Mouse (Mus musculus): ENCODE data around the gene Rplp0. TPM values are rescaled to one million over a fixed set of nuclear protein-coding genes. Genes with fewer than 3 reads are reported as not detected.

Rplp0 gene
- polyA plus RNA-seq, 1 experiment from 2014 or later, result 1,615 TPM

DNA sequence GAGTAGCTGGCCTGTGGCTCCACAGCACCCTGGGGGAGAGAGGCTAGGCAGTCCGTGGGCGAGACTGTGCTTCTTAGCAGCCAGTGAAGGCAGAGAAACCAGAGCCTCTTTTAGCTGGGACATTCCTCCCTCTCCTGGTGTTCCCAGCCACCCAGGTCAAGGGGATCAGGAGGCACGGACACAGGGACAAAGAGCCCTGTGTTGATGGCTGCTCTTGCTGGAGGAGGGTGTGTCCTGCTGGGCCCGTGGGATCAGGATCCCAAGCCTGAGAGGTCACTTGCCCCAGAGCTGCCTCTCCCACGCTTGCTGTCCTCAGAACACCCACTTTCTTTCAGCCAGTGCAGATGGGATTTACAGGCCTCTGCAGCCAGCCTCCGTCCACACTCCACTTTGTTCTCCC, 12.3 kb upstream of the Rplp0 start:
- Histone ChIP-seq H3K4me1 (ENCODE audit: control insufficient read depth, insufficient read depth, low read length) (peaks cover 26% of the 10 kb centered on the region), H3K36me3 (ENCODE audit: control insufficient read depth, insufficient read depth, low read length) (peaks cover 39% of the 10 kb centered on the region), H3K9me3 (ENCODE audit: control insufficient read depth, low read length) (no peaks in the 10 kb centered on the region), H3K27me3 (replicated peaks; ENCODE audit: control insufficient read depth, insufficient read depth, low read length) (no peaks in the 10 kb centered on the region), H3K4me3 (ENCODE audit: low read length) (no peak overlapping the region), H3K27ac (ENCODE audit: low read length) (no peak overlapping the region), H3K9ac (ENCODE audit: low read depth, low read length) (no peak overlapping the region), H3K4me2 (ENCODE audit: low read depth, low read length) (no peak overlapping the region)
- no peak for ATAC-seq
- WGBS, result 53% methylated on average over 6 of the region's 6 CpGs

DNA sequence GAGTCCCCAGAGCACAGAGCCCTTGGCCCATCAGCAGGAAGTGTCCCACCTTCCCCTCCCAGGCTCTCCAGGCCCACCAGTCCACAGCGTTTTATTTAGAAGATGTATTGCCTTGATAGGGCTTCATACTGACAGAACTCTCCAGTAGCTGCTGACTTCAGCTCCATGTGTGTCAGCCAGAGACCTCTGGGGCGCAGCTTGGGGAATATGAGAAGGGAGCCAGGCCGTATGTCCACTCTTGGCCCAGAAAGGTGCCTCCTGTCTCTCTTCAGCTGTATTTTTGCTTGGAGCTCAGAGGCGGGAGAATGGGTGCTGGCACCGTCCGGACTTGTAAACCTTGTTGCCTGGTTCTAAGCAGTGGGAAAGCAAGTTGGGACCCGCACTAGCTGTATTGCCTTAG, 11.8 kb upstream of the Rplp0 start:
- H3K27ac ChIP-seq (ENCODE audit: low read length), result no peak overlapping the region; the same call in 1 of the 2 replicates

DNA sequence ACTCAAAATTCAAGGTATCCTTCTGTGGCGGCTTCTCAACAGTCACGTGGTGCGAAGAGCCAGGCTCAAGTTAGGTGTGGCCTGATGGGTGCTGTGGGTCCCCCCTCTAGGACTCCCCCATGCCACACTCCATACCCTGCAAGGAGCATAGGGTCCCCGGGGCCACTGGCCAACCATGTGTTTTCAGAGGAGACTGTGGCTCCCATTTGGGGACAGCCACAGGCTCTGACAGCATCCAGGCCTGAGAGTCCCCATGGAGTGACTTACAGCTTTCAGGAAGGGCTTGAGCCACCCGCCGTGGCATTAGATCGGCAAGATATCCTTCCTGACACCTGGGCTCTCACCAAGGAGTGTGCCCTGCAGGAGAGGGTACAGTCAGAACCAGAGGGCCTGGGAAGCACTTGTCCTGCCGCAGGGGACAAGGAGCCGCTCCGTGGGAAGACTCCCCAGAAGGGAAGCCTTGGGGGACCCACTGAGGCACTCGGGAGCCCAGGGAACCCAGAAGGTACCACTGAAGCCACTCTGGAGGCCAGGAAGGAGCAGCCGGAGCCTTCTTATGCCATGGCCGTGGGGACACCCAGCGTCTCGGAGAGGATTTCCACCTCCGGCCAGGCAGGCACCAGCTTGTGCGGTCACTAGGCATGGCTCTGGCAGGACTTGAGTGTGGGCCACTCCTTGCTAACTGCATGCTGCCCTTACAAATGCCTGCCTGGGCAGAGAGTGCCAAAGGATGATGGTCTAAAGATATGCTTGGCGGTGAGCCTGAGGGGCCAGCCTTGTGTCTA, 10.6 kb upstream of the Rplp0 start:
- Histone ChIP-seq H3K4me2 (ENCODE audit: low read depth, low read length) (no peak overlapping the region), H3K27me3 (replicated peaks; ENCODE audit: control insufficient read depth, insufficient read depth, low read length) (no peaks in the 10 kb centered on the region), H3K9me3 (ENCODE audit: control insufficient read depth, low read length) (no peaks in the 10 kb centered on the region), H3K4me1 (ENCODE audit: control insufficient read depth, insufficient read depth, low read length) (peaks cover 11% of the 10 kb centered on the region), H3K27ac (ENCODE audit: low read length) (no peak overlapping the region), H3K4me3 (ENCODE audit: low read length) (no peak overlapping the region), H3K36me3 (ENCODE audit: control insufficient read depth, insufficient read depth, low read length) (peaks cover 53% of the 10 kb centered on the region), H3K9ac (ENCODE audit: low read depth, low read length) (no peak overlapping the region)
- 93% methylated on average over 18 of the region's 18 CpGs for WGBS
- no peak for ATAC-seq

More for the DNA sequence above, 11.8 kb upstream of the Rplp0 start:
- no peak overlapping the region for H3K4me3 ChIP-seq (ENCODE audit: low read length)
- peaks cover 43% of the 10 kb centered on the region for H3K36me3 ChIP-seq (ENCODE audit: control insufficient read depth, insufficient read depth, low read length)
- no peaks in the 10 kb centered on the region for H3K27me3 ChIP-seq (replicated peaks; ENCODE audit: control insufficient read depth, insufficient read depth, low read length)
- ATAC-seq, result no peak
- WGBS, result 83% methylated on average over 7 of the region's 7 CpGs
- H3K9ac ChIP-seq (ENCODE audit: low read depth, low read length), result no peak overlapping the region
- H3K4me2 ChIP-seq (ENCODE audit: low read depth, low read length), result no peak overlapping the region
- no peaks in the 10 kb centered on the region for H3K9me3 ChIP-seq (ENCODE audit: control insufficient read depth, low read length)
- peaks cover 24% of the 10 kb centered on the region for H3K4me1 ChIP-seq (ENCODE audit: control insufficient read depth, insufficient read depth, low read length)

DNA sequence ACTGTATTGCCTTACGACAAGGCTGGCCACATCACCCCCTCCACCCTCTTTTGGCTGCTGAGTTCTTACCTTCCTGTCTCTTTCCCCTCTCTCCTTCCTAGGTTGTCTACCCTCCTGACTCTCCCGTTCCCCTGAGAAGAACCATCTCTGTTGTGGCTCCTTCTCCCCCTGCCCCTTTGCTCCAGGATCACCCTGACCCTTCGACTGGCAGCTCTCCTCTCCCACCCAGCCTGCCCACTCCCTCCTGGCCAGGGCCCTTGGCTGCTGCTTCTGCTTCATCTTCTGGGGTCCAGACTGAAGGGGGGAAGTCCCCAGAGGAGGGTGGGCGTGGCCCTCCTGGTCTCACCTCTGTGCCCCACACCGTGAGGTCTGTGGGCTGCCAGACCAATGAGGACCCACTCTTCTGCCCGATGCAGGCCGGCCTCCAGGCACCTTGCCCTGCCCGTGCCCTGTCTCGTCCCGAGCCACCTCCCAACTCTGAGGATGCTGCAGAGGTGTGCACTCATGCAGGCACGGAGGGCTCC, 8.7 kb upstream of the Rplp0 start:
- H3K27ac ChIP-seq (ENCODE audit: low read length), result no peak overlapping the region
- no peak for ATAC-seq
- no peak overlapping the region for H3K4me2 ChIP-seq (ENCODE audit: low read depth, low read length)
- H3K9me3 ChIP-seq (ENCODE audit: control insufficient read depth, low read length), result no peaks in the 10 kb centered on the region
- peaks cover 53% of the 10 kb centered on the region for H3K36me3 ChIP-seq (ENCODE audit: control insufficient read depth, insufficient read depth, low read length)
- no peaks in the 10 kb centered on the region for H3K27me3 ChIP-seq (replicated peaks; ENCODE audit: control insufficient read depth, insufficient read depth, low read length)
- H3K4me1 ChIP-seq (ENCODE audit: control insufficient read depth, insufficient read depth, low read length), result no peaks in the 10 kb centered on the region; the same call in 1 of the 2 replicates
- no peak overlapping the region for H3K9ac ChIP-seq (ENCODE audit: low read depth, low read length)
- WGBS, result 74% methylated on average over 11 of the region's 11 CpGs
- H3K4me3 ChIP-seq (ENCODE audit: low read length), result no peak overlapping the region

DNA sequence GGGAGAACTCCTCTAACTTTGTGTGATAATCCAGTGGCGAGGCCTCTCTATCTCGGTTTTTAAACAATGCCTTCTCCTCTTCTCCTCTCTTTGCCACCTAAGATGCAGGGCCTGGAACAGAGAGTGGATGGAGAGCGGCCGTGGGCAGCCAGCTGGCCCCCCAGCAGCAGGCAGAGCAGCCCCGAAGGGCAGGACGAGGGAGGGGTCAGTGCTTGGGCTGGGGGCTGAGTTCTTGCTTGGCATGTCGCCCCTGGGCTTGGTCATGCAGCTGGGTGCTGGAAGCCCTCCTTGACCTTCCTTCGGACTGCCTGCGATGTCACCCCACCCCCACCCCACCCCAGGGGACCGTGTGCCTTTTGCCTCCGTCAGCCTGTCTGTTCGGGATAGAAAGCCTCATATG, 7.9 kb upstream of the Rplp0 start:
- H3K27ac ChIP-seq (ENCODE audit: low read length), result no peak overlapping the region
- no peaks in the 10 kb centered on the region for H3K27me3 ChIP-seq (replicated peaks; ENCODE audit: control insufficient read depth, insufficient read depth, low read length)
- peaks cover 45% of the 10 kb centered on the region for H3K36me3 ChIP-seq (ENCODE audit: control insufficient read depth, insufficient read depth, low read length)
- H3K4me3 ChIP-seq (ENCODE audit: low read length), result no peak overlapping the region
- 77% methylated on average over 12 of the region's 12 CpGs for WGBS
- H3K4me2 ChIP-seq (ENCODE audit: low read depth, low read length), result no peak overlapping the region
- peaks cover 3% of the 10 kb centered on the region; the same call in 1 of the 2 replicates for H3K4me1 ChIP-seq (ENCODE audit: control insufficient read depth, insufficient read depth, low read length)
- no peak for ATAC-seq
- no peak overlapping the region for H3K9ac ChIP-seq (ENCODE audit: low read depth, low read length)
- H3K9me3 ChIP-seq (ENCODE audit: control insufficient read depth, low read length), result no peaks in the 10 kb centered on the region

DNA sequence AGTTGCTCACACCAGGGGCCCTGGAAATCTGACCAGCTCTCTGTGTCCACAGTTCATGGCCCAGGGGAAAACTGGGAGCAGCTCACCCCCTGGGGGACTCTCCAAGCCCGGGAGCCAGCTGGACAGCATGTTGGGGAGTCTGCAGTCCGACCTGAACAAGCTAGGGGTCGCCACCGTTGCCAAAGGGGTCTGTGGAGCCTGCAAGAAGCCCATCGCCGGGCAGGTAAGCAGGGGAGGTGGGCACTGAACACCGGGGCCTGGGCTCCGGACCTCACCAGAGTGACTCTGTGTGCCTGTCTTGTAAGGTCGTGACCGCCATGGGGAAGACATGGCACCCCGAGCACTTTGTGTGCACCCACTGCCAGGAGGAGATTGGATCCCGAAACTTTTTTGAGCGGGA, 7.5 kb upstream of the Rplp0 start:
- ATAC-seq, result no peak
- H3K9ac ChIP-seq (ENCODE audit: low read depth, low read length), result no peak overlapping the region
- no peaks in the 10 kb centered on the region for H3K27me3 ChIP-seq (replicated peaks; ENCODE audit: control insufficient read depth, insufficient read depth, low read length)
- WGBS, result 83% methylated on average over 13 of the region's 13 CpGs
- H3K4me2 ChIP-seq (ENCODE audit: low read depth, low read length), result no peak overlapping the region
- H3K4me3 ChIP-seq (ENCODE audit: low read length), result no peak overlapping the region
- H3K27ac ChIP-seq (ENCODE audit: low read length), result no peak overlapping the region
- peaks cover 41% of the 10 kb centered on the region for H3K36me3 ChIP-seq (ENCODE audit: control insufficient read depth, insufficient read depth, low read length)
- H3K9me3 ChIP-seq (ENCODE audit: control insufficient read depth, low read length), result no peaks in the 10 kb centered on the region
- H3K4me1 ChIP-seq (ENCODE audit: control insufficient read depth, insufficient read depth, low read length), result peaks cover 3% of the 10 kb centered on the region; the same call in 1 of the 2 replicates

DNA sequence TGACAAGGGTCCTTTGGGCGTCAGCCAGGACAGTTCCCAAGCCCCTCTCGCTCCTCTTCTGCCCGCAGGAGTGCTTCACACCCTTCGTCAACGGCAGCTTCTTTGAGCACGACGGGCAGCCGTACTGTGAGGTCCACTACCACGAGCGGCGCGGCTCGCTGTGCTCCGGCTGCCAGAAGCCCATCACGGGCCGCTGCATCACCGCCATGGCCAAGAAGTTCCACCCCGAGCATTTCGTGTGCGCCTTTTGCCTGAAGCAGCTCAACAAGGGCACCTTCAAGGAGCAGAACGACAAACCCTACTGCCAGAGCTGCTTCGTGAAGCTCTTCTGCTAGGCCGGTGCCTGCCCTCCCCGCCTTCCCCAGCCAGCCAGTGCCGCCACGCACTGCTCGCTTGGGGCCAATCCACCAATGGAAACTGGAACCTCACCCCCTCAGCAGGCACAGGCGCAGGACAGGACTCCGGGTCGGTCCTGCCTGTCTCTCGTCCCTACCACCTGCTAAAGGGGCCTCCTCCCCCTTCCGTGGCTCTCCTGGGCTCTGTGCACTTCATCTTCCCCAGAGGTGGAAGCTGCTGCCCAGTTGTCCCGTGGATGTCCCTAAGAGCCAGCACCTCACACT, 5.4 kb upstream of the Rplp0 start:
- H3K9me3 ChIP-seq (ENCODE audit: control insufficient read depth, low read length), result no peaks in the 10 kb centered on the region
- no peaks in the 10 kb centered on the region for H3K27me3 ChIP-seq (replicated peaks; ENCODE audit: control insufficient read depth, insufficient read depth, low read length)
- peaks cover 3% of the 10 kb centered on the region; the same call in 1 of the 2 replicates for H3K4me1 ChIP-seq (ENCODE audit: control insufficient read depth, insufficient read depth, low read length)
- H3K27ac ChIP-seq (ENCODE audit: low read length), result no peak overlapping the region
- H3K4me3 ChIP-seq (ENCODE audit: low read length), result no peak overlapping the region
- no peak overlapping the region for H3K4me2 ChIP-seq (ENCODE audit: low read depth, low read length)
- 90% methylated on average over 33 of the region's 33 CpGs for WGBS
- no peak overlapping the region for H3K9ac ChIP-seq (ENCODE audit: low read depth, low read length)
- peaks cover 28% of the 10 kb centered on the region for H3K36me3 ChIP-seq (ENCODE audit: control insufficient read depth, insufficient read depth, low read length)
- ATAC-seq, result no peak

DNA sequence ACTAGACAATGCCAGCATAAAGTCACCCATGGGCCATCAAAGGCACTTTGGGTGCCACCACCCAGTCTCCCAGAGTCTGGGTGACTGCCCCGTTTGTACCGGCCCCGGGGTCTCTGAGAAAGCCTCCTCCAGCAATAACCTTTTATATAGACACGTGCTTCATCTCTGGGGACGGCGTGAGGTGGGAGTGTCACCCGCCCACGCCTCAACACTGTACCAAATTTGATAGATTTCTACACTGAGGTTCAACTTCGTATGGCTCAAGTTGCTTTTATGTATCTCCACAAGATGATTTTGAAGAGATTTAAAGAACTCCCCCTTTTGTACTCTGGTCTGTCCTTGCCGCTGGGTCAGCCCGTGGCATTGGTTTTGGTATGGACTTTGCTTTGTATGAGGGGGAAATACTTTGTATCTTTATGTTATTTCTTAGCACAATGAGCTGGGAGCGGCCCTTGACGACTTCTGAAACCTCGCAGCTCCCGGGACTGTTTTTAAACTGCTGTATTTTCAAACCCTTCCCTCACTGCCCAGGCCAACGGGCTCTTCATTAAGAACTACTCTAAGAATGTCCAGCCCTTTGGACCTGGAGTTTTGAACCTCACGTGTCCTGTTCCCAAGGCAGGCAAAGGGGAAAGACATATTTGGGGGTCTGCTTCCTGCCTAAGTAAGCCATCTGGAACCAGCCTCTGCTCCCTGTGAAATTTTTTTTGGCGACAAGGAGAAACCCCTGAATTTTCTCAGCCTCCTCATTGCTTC, 4.6 kb upstream of the Rplp0 start:
- Histone ChIP-seq H3K4me2 (ENCODE audit: low read depth, low read length) (no peak overlapping the region), H3K27me3 (replicated peaks; ENCODE audit: control insufficient read depth, insufficient read depth, low read length) (no peaks in the 10 kb centered on the region), H3K4me3 (ENCODE audit: low read length) (no peak overlapping the region), H3K4me1 (ENCODE audit: control insufficient read depth, insufficient read depth, low read length) (peaks cover 3% of the 10 kb centered on the region; the same call in 1 of the 2 replicates), H3K9me3 (ENCODE audit: control insufficient read depth, low read length) (no peaks in the 10 kb centered on the region), H3K27ac (ENCODE audit: low read length) (peak overlapping the region; percentile 61; the same call in 1 of the 2 replicates), H3K36me3 (ENCODE audit: control insufficient read depth, insufficient read depth, low read length) (peaks cover 25% of the 10 kb centered on the region), H3K9ac (ENCODE audit: low read depth, low read length) (no peak overlapping the region)
- no peak for ATAC-seq
- WGBS, result 86% methylated on average over 18 of the region's 18 CpGs

DNA sequence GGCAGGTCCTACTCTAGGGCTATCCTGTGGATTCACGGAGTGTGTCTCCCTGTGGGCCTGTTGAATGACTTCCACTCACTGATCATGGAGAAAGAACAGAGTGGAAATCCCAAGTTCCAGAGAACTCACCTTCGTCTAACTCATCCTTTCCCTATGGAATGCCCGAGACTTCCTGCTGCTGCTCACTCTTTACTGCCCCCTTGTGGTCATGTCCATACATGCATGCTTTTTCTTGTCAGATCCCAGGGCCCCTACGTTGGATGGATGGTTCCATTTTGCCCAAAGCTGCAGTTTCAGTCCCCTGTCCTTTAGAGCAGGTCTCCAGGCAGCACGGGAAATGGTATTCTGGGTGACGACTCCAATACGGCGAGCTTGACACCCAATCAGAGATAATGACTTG, 3.0 kb upstream of the Rplp0 start:
- no peak overlapping the region for H3K4me2 ChIP-seq (ENCODE audit: low read depth, low read length)
- H3K27ac ChIP-seq (ENCODE audit: low read length), result peak overlapping the region; percentile 61
- 11% methylated on average over 8 of the region's 8 CpGs for WGBS

More for the DNA sequence above, 3.0 kb upstream of the Rplp0 start:
- ATAC-seq, result no peak
- Histone ChIP-seq H3K4me1 (ENCODE audit: control insufficient read depth, insufficient read depth, low read length) (peaks cover 14% of the 10 kb centered on the region), H3K27me3 (replicated peaks; ENCODE audit: control insufficient read depth, insufficient read depth, low read length) (no peaks in the 10 kb centered on the region), H3K9ac (ENCODE audit: low read depth, low read length) (no peak overlapping the region), H3K4me3 (ENCODE audit: low read length) (no peak overlapping the region), H3K36me3 (ENCODE audit: control insufficient read depth, insufficient read depth, low read length) (peaks cover 18% of the 10 kb centered on the region), H3K9me3 (ENCODE audit: control insufficient read depth, low read length) (no peaks in the 10 kb centered on the region)
